Mouse (Mus musculus) gastrocnemius, adult 2 months (tissue): ENCODE results near the gene Ets2. TPM values are rescaled to one million over a fixed set of nuclear protein-coding genes. Genes with fewer than 3 reads are reported as not detected.
A peak's percentile ranks its signal among the peaks of the same experiment; 100 is the strongest.
"Not testable (repeated sequence)": the region's sequence is repeated elsewhere in the genome, so short reads cannot be mapped to it uniquely, and the experiment has no call there.

Experiments
- DNase-seq: peaks from one replicate; pipeline ENCODE4 v3.0.0; 2022
- H3K27ac ChIP-seq: fragments of 200-600 bp; 2 replicates; pipeline ENCODE4 v1.8.1; 2022; ENCODE audit warnings: mild to moderate bottlenecking
- H3K4me3 ChIP-seq: fragments of 200-600 bp; 2 replicates; pipeline ENCODE4 v1.8.1; 2022; ENCODE audit warnings: mild to moderate bottlenecking, moderate library complexity
- CTCF ChIP-seq: fragments of 200-600 bp; IDR thresholded peaks from 2 replicates; pipeline ENCODE4 v1.8.1; 2022; ENCODE audit warnings: antibody characterized with exemption, mild to moderate bottlenecking, moderate library complexity
- intact Hi-C: fragments of 180-260 bp; cut with DNase I; formaldehyde crosslinking; loops from one replicate; pipeline ENCODE4 v1.15.1; 2025
- total RNA-seq, 2 experiments: library from RNA; stranded (reverse); gene quantifications; 2 replicates each; pipeline ENCODE4 v1.2.3; 2021

Ets2 gene
- total RNA-seq, 2 experiments from 2014 or later: 22.7 to 41.9 TPM

DNA sequence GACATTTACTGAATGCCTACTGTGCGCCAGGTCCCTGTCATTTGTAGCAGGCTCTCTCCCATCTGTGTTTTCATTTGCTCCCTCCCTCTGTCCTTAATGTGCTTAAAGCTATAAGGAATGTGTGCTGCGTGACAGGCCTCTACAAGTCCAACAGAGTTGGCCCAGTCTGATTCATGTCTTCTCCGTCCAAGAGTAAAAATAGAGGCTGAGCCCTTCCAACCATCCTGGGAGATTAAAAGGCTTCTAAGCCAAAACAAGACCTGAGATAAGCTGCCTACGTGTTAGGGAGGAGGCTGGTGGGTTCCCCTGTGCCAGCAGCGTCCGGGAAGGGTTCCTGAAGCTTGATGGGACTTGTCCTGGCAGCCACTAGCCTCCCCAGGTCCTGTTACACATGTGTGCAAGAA is 58.1 kb downstream of the Ets2 start:
- intact Hi-C loops: loop anchor here (1.0 to 10.0 kb wide), 3 partner anchors 58 to 185 kb away; partner anchors contain the start of gene Ets2
- no peak for TF ChIP-seq CTCF
- no peak overlapping the region for H3K4me3 ChIP-seq
- peak overlapping the region; percentile 85 for H3K27ac ChIP-seq
- DNase-seq: peak; percentile 90

- Histone ChIP-seq H3K27ac (peak overlapping the region; percentile 85), H3K4me3 (no peak overlapping the region)
- intact Hi-C loops: loop anchor here (2.0 to 10.0 kb wide), 2 partner anchors 63 to 183 kb away; no protein-coding TSS in a partner anchor
- DNase-seq: no peak
- TF ChIP-seq CTCF: no peak; the same call in 1 of the 2 replicates
Observed at GRCm38 (mm10) chr16:95761742-95762141, 59.9 kb downstream of the Ets2 start.

- no peak overlapping the region for H3K4me3 ChIP-seq
- peak; percentile 81 for DNase-seq
- intact Hi-C loops: loop anchor here (10.0 kb wide), 1 partner anchor 182 kb away; no protein-coding TSS in a partner anchor
- peak overlapping the region; percentile 71 for H3K27ac ChIP-seq
- no peak for TF ChIP-seq CTCF
Observed at GRCm38 (mm10) chr16:95763201-95763600, 61.3 kb downstream of the Ets2 start.

- peak overlapping the region; percentile 71; the same call in 1 of the 2 replicates for H3K27ac ChIP-seq
- intact Hi-C loops: loop anchor here (10.0 kb wide), 1 partner anchor 181 kb away; no protein-coding TSS in a partner anchor
- not testable (repeated sequence) for H3K4me3 ChIP-seq, DNase-seq
Observed at GRCm38 (mm10) chr16:95764041-95764440, 62.2 kb downstream of the Ets2 start.

DNA sequence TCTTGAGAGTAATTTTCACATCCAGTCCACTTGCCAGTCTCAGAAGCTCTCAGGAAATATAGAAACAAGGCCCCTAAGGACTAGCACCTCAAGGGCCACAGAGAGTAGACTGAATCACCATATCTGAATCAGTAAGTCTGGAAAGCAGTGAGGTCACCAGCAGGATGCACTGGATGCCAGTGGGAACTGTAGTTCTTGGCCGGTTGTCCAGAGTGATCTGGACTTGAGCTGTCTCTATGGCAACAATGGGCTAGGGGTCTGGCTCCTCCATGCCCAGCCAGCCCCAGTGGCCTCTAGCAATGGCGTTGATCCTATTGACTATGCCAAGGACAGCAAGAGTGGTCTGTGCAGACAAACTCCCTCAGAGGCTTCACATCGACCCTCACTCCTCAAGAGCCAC is 64.3 kb downstream of the Ets2 start:
- Histone ChIP-seq H3K27ac (no peak overlapping the region), H3K4me3 (no peak overlapping the region)
- intact Hi-C loops: loop anchor here (10.0 kb wide), 1 partner anchor 179 kb away; no protein-coding TSS in a partner anchor
- no peak for TF ChIP-seq CTCF
- no peak for DNase-seq

DNA sequence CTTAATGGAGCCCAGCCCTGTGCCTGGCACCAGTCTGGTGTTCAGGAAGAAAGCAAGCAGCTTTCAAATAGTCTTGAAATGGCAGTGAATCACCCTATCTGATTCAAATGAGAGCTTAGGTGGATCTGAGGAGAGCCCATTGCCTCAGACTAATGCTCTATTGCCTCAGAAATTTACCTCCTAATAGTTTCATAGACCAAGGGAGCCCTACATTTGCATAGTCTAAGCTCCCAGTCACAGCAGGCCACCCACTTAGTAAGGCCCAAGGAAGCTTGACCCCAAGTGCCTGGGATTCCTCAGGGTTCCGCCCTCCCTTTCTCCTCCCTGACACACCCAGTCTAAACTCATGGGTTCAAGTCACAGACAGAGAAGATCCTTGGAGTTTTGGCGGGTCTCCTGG is 65.4 kb downstream of the Ets2 start:
- no peak for TF ChIP-seq CTCF
- no peak for DNase-seq
- Histone ChIP-seq H3K27ac (no peak overlapping the region), H3K4me3 (no peak overlapping the region)
- intact Hi-C loops: loop anchor here (10.0 kb wide), 1 partner anchor 178 kb away; no protein-coding TSS in a partner anchor

DNA sequence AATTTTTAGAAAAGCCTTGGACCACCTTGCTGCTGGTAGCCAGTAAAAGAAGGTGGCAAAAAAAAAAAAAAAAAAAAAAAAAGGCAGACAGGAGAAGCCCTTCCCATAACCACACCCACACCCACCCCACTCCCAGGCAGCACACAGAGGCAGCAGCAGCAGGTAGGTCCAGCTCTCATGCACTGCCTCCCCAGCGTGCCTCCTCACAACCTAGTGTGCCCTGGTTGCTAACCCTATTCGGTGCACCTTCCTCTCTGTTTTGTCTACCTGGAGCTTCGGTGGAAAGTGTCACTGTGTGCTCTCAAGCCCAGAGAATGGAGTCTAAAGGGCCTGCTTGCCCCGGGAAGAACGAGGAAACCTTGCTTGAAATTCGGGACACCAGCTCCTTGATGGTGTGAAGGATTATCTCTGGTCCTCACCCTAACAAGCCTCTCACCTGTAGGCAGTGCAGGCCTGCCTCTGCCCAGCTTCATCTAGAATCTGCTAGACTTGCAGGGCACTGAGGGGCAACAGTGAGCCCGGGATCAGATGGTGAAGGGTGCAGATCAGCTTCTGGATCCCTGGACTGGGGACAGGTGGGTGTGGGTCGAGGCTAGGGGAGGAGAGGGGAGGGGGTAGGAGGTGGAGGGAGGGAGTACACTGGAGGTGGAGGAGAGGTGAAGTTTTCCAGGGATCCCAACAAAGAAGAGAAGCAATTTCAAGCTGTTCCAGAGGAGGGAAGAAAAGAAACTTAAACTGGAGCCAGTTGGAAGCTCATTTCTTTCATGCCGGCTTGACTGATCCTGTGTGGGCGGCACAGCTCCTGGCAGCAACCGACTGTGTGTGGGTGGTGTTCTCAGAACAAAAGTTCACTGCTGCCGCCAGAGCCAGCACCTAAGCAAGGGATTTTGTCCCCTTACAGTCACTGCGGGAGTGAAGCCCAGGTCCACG is 67.5 kb downstream of the Ets2 start:
- DNase-seq: peak; percentile 39

GRCm38 (mm10) chr16:95769996-95770334 is 68.1 kb downstream of the Ets2 start:
- DNase-seq: no peak
- Histone ChIP-seq H3K4me3 (no peak overlapping the region), H3K27ac (peak overlapping the region; percentile 57; the same call in 1 of the 2 replicates)
- intact Hi-C loops: loop anchor here (10.0 kb wide), 1 partner anchor 175 kb away; no protein-coding TSS in a partner anchor
- TF ChIP-seq CTCF: no peak

More for the DNA sequence above, 67.5 kb downstream of the Ets2 start:
- Histone ChIP-seq H3K27ac (peak overlapping the region; percentile 57), H3K4me3 (no peak overlapping the region)
- intact Hi-C loops: loop anchor here (10.0 kb wide), 1 partner anchor 175 kb away; no protein-coding TSS in a partner anchor
- TF ChIP-seq CTCF: no peak

- TF ChIP-seq CTCF: no peak
- no peak for DNase-seq
- intact Hi-C loops: no loop called here
- no peak overlapping the region for H3K4me3 ChIP-seq
- H3K27ac ChIP-seq: no peak overlapping the region
Observed at GRCm38 (mm10) chr16:95770402-95770801, 68.5 kb downstream of the Ets2 start.

Other genes with a start within 250 kb of the Ets2 start
- gene Erg, start 115.5 kb upstream of the Ets2 start, total RNA-seq: 1 to 10 TPM; 8.1 to 9.1 TPM